Mouse (Mus musculus) limb, embryonic 12.5 days (tissue): ENCODE data around the gene Ankrd42. TPM values are rescaled to one million over a fixed set of nuclear protein-coding genes. Genes with fewer than 3 reads are reported as not detected.
A peak's percentile ranks its signal among the peaks of the same experiment; 100 is the strongest.

Experiments used
- ATAC-seq: fragments of 200-750 bp; cut with Nextera tagmentation; 2 replicates; pipeline ENCODE4 v1.8.0; 2017; ENCODE audit warnings: low read depth, moderate TSS enrichment; ENCODE audit not compliant: insufficient number of reproducible peaks, insufficient read depth, low FRiP score, low TSS enrichment
- H3K27ac ChIP-seq: fragments of 300-500 bp; sonication (generic); 2 replicates; pipeline ENCODE4 v1.5.1; 2016; ENCODE audit warnings: mild to moderate bottlenecking, moderate library complexity
- H3K27me3 ChIP-seq: fragments of 300-500 bp; sonication (generic); 2 replicates; pipeline ENCODE4 v1.6.1; 2016; ENCODE audit warnings: mild to moderate bottlenecking, moderate library complexity
- H3K36me3 ChIP-seq: fragments of 300-500 bp; sonication (generic); 2 replicates; pipeline ENCODE4 v1.6.1; 2016; ENCODE audit warnings: mild to moderate bottlenecking, moderate library complexity
- H3K4me1 ChIP-seq: fragments of 300-500 bp; sonication (generic); replicated peaks from 2 replicates; pipeline ENCODE4 v1.6.1; 2016
- H3K4me2 ChIP-seq: fragments of 300-500 bp; sonication (generic); 2 replicates; pipeline ENCODE4 v1.6.1; 2016; ENCODE audit warnings: mild to moderate bottlenecking, moderate library complexity
- H3K4me3 ChIP-seq: fragments of 300-500 bp; sonication (generic); replicated peaks from 2 replicates; pipeline ENCODE4 v1.5.1; 2016; ENCODE audit warnings: mild to moderate bottlenecking
- H3K9ac ChIP-seq: fragments of 300-500 bp; sonication (generic); replicated peaks from 2 replicates; pipeline ENCODE4 v1.6.1; 2016; ENCODE audit warnings: mild to moderate bottlenecking, moderate library complexity
- H3K9me3 ChIP-seq: fragments of 300-500 bp; sonication (generic); 2 replicates; pipeline ENCODE4 v1.6.1; 2016; ENCODE audit warnings: mild to moderate bottlenecking, moderate library complexity
- WGBS: fragments of 180-500 bp; shearing (Covaris S2); methylation state at CpG from one replicate; pipeline ENCODE4 v1.1.7; 2016; 5-methylcytosine and 5-hydroxymethylcytosine counted together
- polyA plus RNA-seq: library from polyadenylated mRNA; unstranded; fragments of >200 nt; fragmentation: Nextera tagmentation; extraction: Ambion mirVana; gene quantifications from 2 replicates; pipeline ENCODE4 v1.2.1, GENCODE M21; 2016

Ankrd42 gene
- polyA plus RNA-seq: 7.6 and 7.9 TPM in 2 replicates

GRCm38 (mm10) chr7:92637021-92637625 is at the start of gene Ankrd42:
Ankrd42 (minus strand) TSS chr7:92637142.
- WGBS: under 1% methylated on average over 43 of the region's 44 CpGs
- peak within 1 kb of the TSS; percentile 76 for H3K9ac ChIP-seq
- ATAC-seq: peak; percentile 97
- peaks cover 7% of the 10 kb centered on the region for H3K27me3 ChIP-seq
- H3K4me1 ChIP-seq: peaks cover 11% of the 10 kb centered on the region
- H3K27ac ChIP-seq: peak within 1 kb of the TSS; percentile 72; the same call in 1 of the 2 replicates
- no peaks in the 10 kb centered on the region for H3K9me3 ChIP-seq
- peak within 1 kb of the TSS; percentile 84 for H3K4me3 ChIP-seq
- peaks cover 12% of the 10 kb centered on the region for H3K36me3 ChIP-seq
- H3K4me2 ChIP-seq: peak within 1 kb of the TSS; percentile 92

GRCm38 (mm10) chr7:92677346-92677745 is 40.4 kb upstream of the Ankrd42 start:
- H3K4me1 ChIP-seq: no peaks in the 10 kb centered on the region
- peaks cover 21% of the 10 kb centered on the region for H3K27me3 ChIP-seq
- ATAC-seq: no peak
- WGBS: 81% methylated on average over 4 of the region's 4 CpGs
- no peak overlapping the region for H3K9ac ChIP-seq
- no peaks in the 10 kb centered on the region for H3K36me3 ChIP-seq
- H3K9me3 ChIP-seq: no peaks in the 10 kb centered on the region
- no peak overlapping the region for H3K4me3 ChIP-seq
- no peak overlapping the region for H3K27ac ChIP-seq
- no peak overlapping the region for H3K4me2 ChIP-seq

- Histone ChIP-seq H3K27me3 (peaks cover 10% of the 10 kb centered on the region), H3K4me3 (no peak overlapping the region), H3K36me3 (no peaks in the 10 kb centered on the region), H3K27ac (no peak overlapping the region), H3K4me2 (no peak overlapping the region), H3K9me3 (no peaks in the 10 kb centered on the region), H3K4me1 (peaks cover 4% of the 10 kb centered on the region), H3K9ac (no peak overlapping the region)
- 85% methylated on average over 3 of the region's 3 CpGs for WGBS
- no peak for ATAC-seq
Measured at GRCm38 (mm10) chr7:92675131-92675530, 38.2 kb upstream of the Ankrd42 start.

- Histone ChIP-seq H3K27ac (peak within 1 kb of the TSS; percentile 97), H3K4me3 (peak within 1 kb of the TSS; percentile 86), H3K9ac (peak within 1 kb of the TSS; percentile 93), H3K4me2 (peak within 1 kb of the TSS; percentile 74), H3K9me3 (no peaks in the 10 kb centered on the region), H3K36me3 (no peaks in the 10 kb centered on the region; the same call in 1 of the 2 replicates), H3K4me1 (peaks cover 16% of the 10 kb centered on the region), H3K27me3 (no peaks in the 10 kb centered on the region; the same call in 1 of the 2 replicates)
- ATAC-seq: peak; percentile 99
- WGBS: under 1% methylated on average over 88 of the region's 88 CpGs
Measured at GRCm38 (mm10) chr7:92669507-92670471, 32.8 kb upstream of the Ankrd42 start, which contains the start of gene Pcf11. Pcf11 (minus strand) TSS chr7:92669934.

GRCm38 (mm10) chr7:92668791-92669506 is 32.0 kb upstream of the Ankrd42 start:
- Histone ChIP-seq H3K27ac (peak overlapping the region; percentile 97), H3K36me3 (no peaks in the 10 kb centered on the region; the same call in 1 of the 2 replicates), H3K9me3 (no peaks in the 10 kb centered on the region), H3K9ac (peak overlapping the region; percentile 93), H3K4me1 (peaks cover 16% of the 10 kb centered on the region), H3K4me2 (peak overlapping the region; percentile 74), H3K27me3 (no peaks in the 10 kb centered on the region), H3K4me3 (peak overlapping the region; percentile 86)
- under 1% methylated on average over 29 of the region's 29 CpGs for WGBS
- ATAC-seq: no peak

GRCm38 (mm10) chr7:92666274-92666820 is 29.4 kb upstream of the Ankrd42 start:
- H3K9me3 ChIP-seq: no peaks in the 10 kb centered on the region

GRCm38 (mm10) chr7:92658050-92658449 is 21.1 kb upstream of the Ankrd42 start:
- Histone ChIP-seq H3K27me3 (no peaks in the 10 kb centered on the region), H3K9ac (no peak overlapping the region), H3K27ac (no peak overlapping the region), H3K4me1 (no peaks in the 10 kb centered on the region), H3K36me3 (peaks cover 79% of the 10 kb centered on the region), H3K4me2 (no peak overlapping the region), H3K4me3 (no peak overlapping the region), H3K9me3 (no peaks in the 10 kb centered on the region)
- no peak for ATAC-seq
- 93% methylated on average over 5 of the region's 5 CpGs for WGBS

More at GRCm38 (mm10) chr7:92666274-92666820, 29.4 kb upstream of the Ankrd42 start:
- WGBS: 76% methylated on average over 7 of the region's 7 CpGs
- Histone ChIP-seq H3K4me2 (peak overlapping the region; percentile 74), H3K4me3 (peak overlapping the region; percentile 4; the same call in 1 of the 2 replicates), H3K27ac (no peak overlapping the region), H3K27me3 (no peaks in the 10 kb centered on the region), H3K9ac (no peak overlapping the region), H3K4me1 (peaks cover 16% of the 10 kb centered on the region), H3K36me3 (peaks cover 15% of the 10 kb centered on the region)
- ATAC-seq: no peak

GRCm38 (mm10) chr7:92656386-92656785 is 19.4 kb upstream of the Ankrd42 start:
- Histone ChIP-seq H3K4me3 (no peak overlapping the region), H3K4me1 (no peaks in the 10 kb centered on the region), H3K27me3 (no peaks in the 10 kb centered on the region), H3K36me3 (peaks cover 68% of the 10 kb centered on the region), H3K4me2 (no peak overlapping the region), H3K9me3 (no peaks in the 10 kb centered on the region), H3K27ac (no peak overlapping the region), H3K9ac (no peak overlapping the region)
- WGBS: 83% methylated on average over 2 of the region's 2 CpGs
- no peak for ATAC-seq

- Histone ChIP-seq H3K36me3 (peaks cover 49% of the 10 kb centered on the region), H3K4me1 (no peaks in the 10 kb centered on the region), H3K4me2 (no peak overlapping the region), H3K4me3 (no peak overlapping the region), H3K9me3 (no peaks in the 10 kb centered on the region), H3K9ac (no peak overlapping the region), H3K27ac (no peak overlapping the region), H3K27me3 (no peaks in the 10 kb centered on the region)
- no peak for ATAC-seq
- 92% methylated on average over 1 of the region's 1 CpGs for WGBS
Measured at GRCm38 (mm10) chr7:92653329-92653728, 16.4 kb upstream of the Ankrd42 start.

- 88% methylated on average over 7 of the region's 7 CpGs for WGBS
- no peak overlapping the region for H3K4me2 ChIP-seq
- H3K9ac ChIP-seq: no peak overlapping the region
- ATAC-seq: no peak
- peaks cover 44% of the 10 kb centered on the region for H3K36me3 ChIP-seq
- H3K27me3 ChIP-seq: no peaks in the 10 kb centered on the region
- H3K9me3 ChIP-seq: no peaks in the 10 kb centered on the region
- H3K4me3 ChIP-seq: no peak overlapping the region
- H3K4me1 ChIP-seq: no peaks in the 10 kb centered on the region
- no peak overlapping the region for H3K27ac ChIP-seq
Measured at GRCm38 (mm10) chr7:92647790-92648189, 10.8 kb upstream of the Ankrd42 start.
